Mouse (Mus musculus): ENCODE results near the gene Gm28230.

Gm28230 gene

GRCm38 (mm10) chr2:74691022-74691951 is 35.2 kb upstream of the Gm28230 start, which contains the start of gene Hoxd10:
Gene Hoxd10, plus strand, starts transcription at chr2:74691924.
- DNase-seq (ENCODE audit: low spot score) = no peak

GRCm38 (mm10) chr2:74691995-74692807 is 34.3 kb upstream of the Gm28230 start:
- no peak for DNase-seq (ENCODE audit: low spot score)

GRCm38 (mm10) chr2:74692808-74693431 is 33.6 kb upstream of the Gm28230 start:
- no peak for DNase-seq (ENCODE audit: low spot score)

GRCm38 (mm10) chr2:74693432-74693827 is 33.1 kb upstream of the Gm28230 start:
- no peak for DNase-seq (ENCODE audit: low spot score)

GRCm38 (mm10) chr2:74694066-74694465 is 32.5 kb upstream of the Gm28230 start:
- no peak for DNase-seq (ENCODE audit: low spot score)

GRCm38 (mm10) chr2:74695383-74695782 is 31.1 kb upstream of the Gm28230 start:
- DNase-seq (ENCODE audit: low spot score) = no peak

- no peak for DNase-seq (ENCODE audit: low spot score)
Measured at GRCm38 (mm10) chr2:74695813-74696430, 30.6 kb upstream of the Gm28230 start.

GRCm38 (mm10) chr2:74696442-74697335 is 29.8 kb upstream of the Gm28230 start:
- DNase-seq (ENCODE audit: low spot score) = no peak

- no peak for DNase-seq (ENCODE audit: low spot score)
Measured at GRCm38 (mm10) chr2:74697567-74698121, 28.9 kb upstream of the Gm28230 start, which contains the start of gene Hoxd9. Gene Hoxd9, plus strand, starts transcription at chr2:74697727.

- no peak for DNase-seq (ENCODE audit: low spot score)
Measured at GRCm38 (mm10) chr2:74698201-74699052, 28.1 kb upstream of the Gm28230 start.

GRCm38 (mm10) chr2:74699053-74699430 is 27.5 kb upstream of the Gm28230 start:
- no peak for DNase-seq (ENCODE audit: low spot score)

- DNase-seq (ENCODE audit: low spot score) = no peak
Measured at GRCm38 (mm10) chr2:74699664-74700545, 26.6 kb upstream of the Gm28230 start.

GRCm38 (mm10) chr2:74700546-74701112 is 25.9 kb upstream of the Gm28230 start:
- no peak for DNase-seq (ENCODE audit: low spot score)

- DNase-seq (ENCODE audit: low spot score) = peak; percentile 57
Measured at GRCm38 (mm10) chr2:74701949-74702819, 24.3 kb upstream of the Gm28230 start.

- no peak for DNase-seq (ENCODE audit: low spot score)
Measured at GRCm38 (mm10) chr2:74702820-74703219, 23.7 kb upstream of the Gm28230 start.

- no peak for DNase-seq (ENCODE audit: low spot score)
Measured at GRCm38 (mm10) chr2:74703317-74703716, 23.2 kb upstream of the Gm28230 start.

- DNase-seq (ENCODE audit: low spot score) = no peak
Measured at GRCm38 (mm10) chr2:74703720-74704392, 22.7 kb upstream of the Gm28230 start.
